Mouse (Mus musculus): Measurements from ENCODE around the gene Cnot1.
A peak's percentile ranks its signal among the peaks of the same experiment; 100 is the strongest.

Gene Cnot1

GRCm38 (mm10) chr8:95716546-95717335 lies 90.5 kb downstream of the Cnot1 start:
- no peak for DNase-seq

- peak; percentile 90 for DNase-seq
These were observed 91.4 kb downstream of the Cnot1 start, which contains the start of gene Setd6 for GRCm38 (mm10) chr8:95715676-95716531. Setd6 (plus strand) TSS chr8:95715881.

GRCm38 (mm10) chr8:95714837-95715413 lies 92.3 kb downstream of the Cnot1 start:
- no peak for DNase-seq

- no peak for DNase-seq
These were observed 92.9 kb downstream of the Cnot1 start for GRCm38 (mm10) chr8:95714367-95714766.

GRCm38 (mm10) chr8:95713100-95714010 lies 93.9 kb downstream of the Cnot1 start:
- peak; percentile 83 for DNase-seq

- DNase-seq = no peak
These were observed 94.9 kb downstream of the Cnot1 start for GRCm38 (mm10) chr8:95712395-95712794.

- no peak for DNase-seq
These were observed 96.2 kb downstream of the Cnot1 start for GRCm38 (mm10) chr8:95711029-95711428.

GRCm38 (mm10) chr8:95709579-95709978 lies 97.7 kb downstream of the Cnot1 start:
- peak; percentile 47 for DNase-seq

- no peak for DNase-seq
These were observed 102.7 kb downstream of the Cnot1 start for GRCm38 (mm10) chr8:95704538-95704937.

- DNase-seq = no peak
These were observed 103.6 kb downstream of the Cnot1 start for GRCm38 (mm10) chr8:95703461-95704260.

- DNase-seq = peak; percentile 44
These were observed 104.5 kb downstream of the Cnot1 start for GRCm38 (mm10) chr8:95702480-95703446.

GRCm38 (mm10) chr8:95701809-95702208 lies 105.5 kb downstream of the Cnot1 start:
- no peak for DNase-seq

GRCm38 (mm10) chr8:95700282-95700681 lies 107.0 kb downstream of the Cnot1 start:
- no peak for DNase-seq

- no peak for DNase-seq
These were observed 109.1 kb downstream of the Cnot1 start for GRCm38 (mm10) chr8:95698179-95698578.

GRCm38 (mm10) chr8:95697128-95697527 lies 110.1 kb downstream of the Cnot1 start:
- DNase-seq = peak; percentile 75

- DNase-seq = no peak
These were observed 110.6 kb downstream of the Cnot1 start for GRCm38 (mm10) chr8:95696661-95697060.

- DNase-seq = no peak
These were observed 112.6 kb downstream of the Cnot1 start for GRCm38 (mm10) chr8:95694631-95695030.

GRCm38 (mm10) chr8:95690929-95691541 lies 116.2 kb downstream of the Cnot1 start:
- no peak for DNase-seq

- no peak for DNase-seq
These were observed 119.1 kb downstream of the Cnot1 start for GRCm38 (mm10) chr8:95688073-95688672.
